Mouse (Mus musculus): ENCODE results near the gene Gm45140.

Gm45140 gene

GRCm38 (mm10) chr6:87845031-87845695 is 9.6 kb upstream of the Gm45140 start:
- no peak for DNase-seq (ENCODE audit: low spot score)

- DNase-seq (ENCODE audit: low spot score), result no peak
These were observed 6.7 kb upstream of the Gm45140 start for GRCm38 (mm10) chr6:87842254-87842653.

- DNase-seq (ENCODE audit: low spot score), result no peak
These were observed 6.0 kb upstream of the Gm45140 start for GRCm38 (mm10) chr6:87841635-87842034.

GRCm38 (mm10) chr6:87839797-87840341 is 4.3 kb upstream of the Gm45140 start:
- no peak for DNase-seq (ENCODE audit: low spot score)

- peak; percentile 97 for DNase-seq (ENCODE audit: low spot score)
These were observed 3.1 kb upstream of the Gm45140 start, which contains the start of gene Isy1 for GRCm38 (mm10) chr6:87838551-87839197. Isy1 (minus strand) TSS chr6:87838798.

GRCm38 (mm10) chr6:87820366-87820765 is 15.2 kb downstream of the Gm45140 start:
- DNase-seq (ENCODE audit: low spot score), result no peak

GRCm38 (mm10) chr6:87814486-87814885 is 21.1 kb downstream of the Gm45140 start:
- DNase-seq (ENCODE audit: low spot score), result no peak

GRCm38 (mm10) chr6:87812656-87813055 is 22.9 kb downstream of the Gm45140 start:
- no peak for DNase-seq (ENCODE audit: low spot score)

GRCm38 (mm10) chr6:87811675-87812338 is 23.8 kb downstream of the Gm45140 start, which contains the start of gene Rab43:
Rab43 (minus strand) TSS chr6:87812164.
- peak; percentile 94 for DNase-seq (ENCODE audit: low spot score)

- peak; percentile 78 for DNase-seq (ENCODE audit: low spot score)
These were observed 24.6 kb downstream of the Gm45140 start for GRCm38 (mm10) chr6:87810713-87811669.

GRCm38 (mm10) chr6:87810311-87810710 is 25.3 kb downstream of the Gm45140 start:
- no peak for DNase-seq (ENCODE audit: low spot score)

GRCm38 (mm10) chr6:87809651-87810161 is 25.9 kb downstream of the Gm45140 start:
- no peak for DNase-seq (ENCODE audit: low spot score)

- DNase-seq (ENCODE audit: low spot score), result no peak
These were observed 26.5 kb downstream of the Gm45140 start for GRCm38 (mm10) chr6:87809144-87809543.

GRCm38 (mm10) chr6:87808521-87808920 is 27.1 kb downstream of the Gm45140 start:
- no peak for DNase-seq (ENCODE audit: low spot score)

GRCm38 (mm10) chr6:87807735-87808440 is 27.7 kb downstream of the Gm45140 start:
- no peak for DNase-seq (ENCODE audit: low spot score)

GRCm38 (mm10) chr6:87806857-87807256 is 28.7 kb downstream of the Gm45140 start:
- no peak for DNase-seq (ENCODE audit: low spot score)

GRCm38 (mm10) chr6:87806028-87806427 is 29.6 kb downstream of the Gm45140 start:
- DNase-seq (ENCODE audit: low spot score), result peak; percentile 51

- no peak for DNase-seq (ENCODE audit: low spot score)
These were observed 30.1 kb downstream of the Gm45140 start for GRCm38 (mm10) chr6:87805448-87805847.

- no peak for DNase-seq (ENCODE audit: low spot score)
These were observed 30.7 kb downstream of the Gm45140 start for GRCm38 (mm10) chr6:87804886-87805285.

GRCm38 (mm10) chr6:87804036-87804435 is 31.6 kb downstream of the Gm45140 start:
- no peak for DNase-seq (ENCODE audit: low spot score)

GRCm38 (mm10) chr6:87802462-87802861 is 33.1 kb downstream of the Gm45140 start:
- DNase-seq (ENCODE audit: low spot score), result no peak

Data from lung, postnatal 25 days (tissue).